Mouse (Mus musculus) ES-CJ7 (cell line): Measurements from ENCODE around the gene Dok7.

Source experiments
- DNase-seq: peaks from one replicate; pipeline ENCODE4 v3.0.0; 2011; ENCODE audit warnings: low read depth, low spot score

The Dok7 gene

GRCm38 (mm10) chr5:35117633-35118032, 61.1 kb downstream of the Dok7 start:
- DNase-seq = no peak

GRCm38 (mm10) chr5:35118418-35118817, 61.9 kb downstream of the Dok7 start:
- DNase-seq = no peak

DNA sequence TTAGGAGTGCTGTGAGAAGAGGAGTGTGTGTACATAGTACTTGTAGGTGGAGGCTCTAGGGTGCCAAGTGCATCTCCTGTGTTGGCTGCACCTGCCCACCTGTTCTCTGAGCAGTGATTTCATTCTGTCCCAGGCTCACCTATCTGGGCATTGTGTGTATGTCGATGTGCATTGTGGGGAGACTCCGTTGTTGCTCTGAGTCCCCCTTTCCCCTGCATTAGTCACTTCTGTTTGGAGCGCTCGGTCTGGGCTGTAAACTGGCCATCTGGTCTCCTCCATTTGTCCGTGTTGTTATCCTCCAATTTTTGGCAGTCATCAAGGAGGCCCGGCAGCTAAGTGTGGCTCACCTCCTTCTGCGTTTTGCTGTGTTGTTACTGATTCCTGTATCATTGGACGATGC, 63.5 kb downstream of the Dok7 start:
- DNase-seq = no peak

GRCm38 (mm10) chr5:35129208-35129607, 72.6 kb downstream of the Dok7 start:
- no peak for DNase-seq

GRCm38 (mm10) chr5:35129767-35130191, 73.2 kb downstream of the Dok7 start:
- DNase-seq = no peak

- peak; percentile 22 for DNase-seq
Measured at GRCm38 (mm10) chr5:35131237-35131636, 74.7 kb downstream of the Dok7 start.

DNA sequence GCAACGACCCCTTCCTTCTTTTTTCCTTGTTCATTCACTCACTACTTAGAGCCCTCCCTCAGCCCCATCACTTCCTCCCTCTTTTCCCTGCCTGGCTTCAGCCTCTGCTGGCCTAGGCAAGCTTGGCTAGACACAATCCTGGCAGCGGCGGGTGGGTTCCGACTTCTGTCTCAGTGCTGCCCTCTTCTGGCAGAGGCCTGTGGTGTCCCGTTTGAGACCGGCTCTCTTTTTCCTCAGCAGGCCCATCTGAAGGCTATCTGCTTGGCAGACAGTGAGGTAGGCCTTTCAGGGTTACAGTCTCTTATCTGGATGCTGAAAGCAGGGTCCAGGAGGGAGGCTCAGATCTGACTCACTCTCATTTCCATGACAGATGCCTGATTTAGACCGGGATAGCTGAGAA, 75.2 kb downstream of the Dok7 start:
- peak; percentile 75 for DNase-seq

DNA sequence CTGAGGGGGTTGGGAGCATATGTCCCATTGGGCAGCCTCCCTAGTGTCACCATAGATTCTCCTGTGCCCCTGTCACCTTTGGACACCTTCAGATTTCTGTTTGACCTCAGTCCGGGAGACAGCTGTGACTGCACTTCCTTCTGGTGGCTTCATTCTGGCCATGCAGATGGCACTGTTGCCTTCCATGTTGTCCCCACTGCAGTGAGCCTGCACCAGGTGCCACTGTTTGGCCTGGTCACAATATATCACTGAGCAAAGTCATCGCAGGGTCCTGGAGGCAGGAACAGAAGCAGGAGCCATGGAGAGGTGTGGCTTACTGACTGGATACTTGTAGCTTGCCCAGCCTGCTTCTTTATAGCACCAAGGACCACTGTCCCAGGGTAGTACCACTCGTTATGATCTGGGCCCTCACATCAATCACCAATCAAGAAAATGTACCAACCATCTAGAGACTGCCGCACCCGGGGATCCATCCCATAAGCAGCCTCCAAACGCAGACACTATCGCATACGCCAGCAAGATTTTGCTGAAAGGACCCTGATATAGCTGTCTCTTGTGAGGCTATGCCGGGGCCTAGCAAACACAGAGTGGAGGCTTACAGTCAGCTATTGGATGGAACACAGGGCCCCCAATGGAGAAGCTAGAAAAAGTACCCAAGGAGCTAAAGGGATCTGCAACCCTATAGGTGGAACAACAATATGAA, 75.9 kb downstream of the Dok7 start:
- no peak for DNase-seq

GRCm38 (mm10) chr5:35133468-35133867, 76.9 kb downstream of the Dok7 start:
- no peak for DNase-seq

GRCm38 (mm10) chr5:35134286-35134685, 77.7 kb downstream of the Dok7 start:
- DNase-seq = no peak

GRCm38 (mm10) chr5:35135903-35136302, 79.3 kb downstream of the Dok7 start:
- no peak for DNase-seq
